Mouse (Mus musculus) small intestine, adult 2 months (tissue): ENCODE results near the gene Mcu. TPM values are rescaled to one million over a fixed set of nuclear protein-coding genes. Genes with fewer than 3 reads are reported as not detected.

ENCODE experiments used
- H3K27ac ChIP-seq: fragments of 200-500 bp; 2 replicates; pipeline ENCODE4 v1.5.1; 2012; ENCODE audit warnings: low read depth, low read length, control low read depth, inconsistent platforms; ENCODE audit not compliant: insufficient read depth
- H3K27me3 ChIP-seq: fragments of 200-500 bp; 2 replicates; pipeline ENCODE4 v1.6.1; 2012; ENCODE audit warnings: mild to moderate bottlenecking, moderate library complexity, low read length, inconsistent platforms; ENCODE audit not compliant: control insufficient read depth, insufficient read depth
- H3K36me3 ChIP-seq: fragments of 200-500 bp; 2 replicates; pipeline ENCODE4 v1.6.1; 2012; ENCODE audit warnings: mild to moderate bottlenecking, low read length, control low read depth, inconsistent platforms; ENCODE audit not compliant: control insufficient read depth, insufficient read depth
- H3K4me1 ChIP-seq: fragments of 200-500 bp; 2 replicates; pipeline ENCODE4 v1.6.1; 2012; ENCODE audit warnings: low read length, inconsistent platforms, mixed read lengths; ENCODE audit not compliant: control insufficient read depth, insufficient read depth, insufficient read length
- H3K4me3 ChIP-seq: fragments of 200-500 bp; 2 replicates; pipeline ENCODE4 v1.5.1; 2012; ENCODE audit warnings: low read depth, mild to moderate bottlenecking, control low read depth, inconsistent platforms, low read length, moderate library complexity
- CTCF ChIP-seq: fragments of 200-500 bp; IDR thresholded peaks from 2 replicates; pipeline ENCODE4 v1.5.1; 2012; ENCODE audit warnings: low read depth, mild to moderate bottlenecking, control low read depth, inconsistent platforms, low read length, moderate library complexity, mixed read lengths; ENCODE audit not compliant: insufficient replicate concordance, insufficient read length; ENCODE audit errors: extremely low read depth
- POLR2A ChIP-seq: fragments of 200-500 bp; IDR thresholded peaks from 2 replicates; pipeline ENCODE4 v1.6.1; 2012; ENCODE audit warnings: low read depth, mild to moderate bottlenecking, control low read depth, inconsistent platforms, low read length, moderate library complexity
- WGBS: fragments of 180-500 bp; shearing (Covaris S2); methylation state at CpG from one replicate; pipeline ENCODE4 v1.1.7; 2018; 5-methylcytosine and 5-hydroxymethylcytosine counted together
- polyA plus RNA-seq: library from polyadenylated mRNA; depleted of rRNA; stranded (reverse); fragments of >200 nt; gene quantifications from 2 replicates; pipeline ENCODE4 v1.2.3, GENCODE M21; 2012

Gene Mcu
- polyA plus RNA-seq, 1 experiment: 87.5 TPM

DNA sequence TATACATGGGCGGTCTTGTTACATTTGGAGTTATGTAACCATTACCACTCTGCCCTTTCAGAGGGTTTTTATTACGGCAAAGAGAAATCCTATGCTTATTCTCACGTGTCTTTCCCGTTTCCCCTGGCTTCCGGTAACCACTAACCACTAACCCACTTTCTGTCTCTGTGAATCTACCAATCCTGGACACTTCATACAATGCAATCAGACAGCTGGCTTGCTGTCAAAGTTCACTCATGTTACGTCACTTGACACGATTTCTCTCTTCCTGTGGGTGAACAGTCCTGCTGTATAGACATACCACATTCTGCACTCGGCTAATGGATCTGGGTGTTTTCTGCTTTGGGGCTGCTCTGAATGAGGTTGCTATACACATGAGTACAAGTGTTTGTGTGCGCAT, 73.1 kb downstream of the Mcu start:
- H3K4me1 ChIP-seq: peaks cover 8% of the 10 kb centered on the region
- no peak for TF ChIP-seq POLR2A
- TF ChIP-seq CTCF: no peak
- peaks cover 5% of the 10 kb centered on the region for H3K36me3 ChIP-seq
- H3K4me3 ChIP-seq: no peak overlapping the region
- H3K27me3 ChIP-seq: no peaks in the 10 kb centered on the region
- no peak overlapping the region for H3K27ac ChIP-seq
- WGBS: 84% methylated on average over 9 of the region's 9 CpGs

DNA sequence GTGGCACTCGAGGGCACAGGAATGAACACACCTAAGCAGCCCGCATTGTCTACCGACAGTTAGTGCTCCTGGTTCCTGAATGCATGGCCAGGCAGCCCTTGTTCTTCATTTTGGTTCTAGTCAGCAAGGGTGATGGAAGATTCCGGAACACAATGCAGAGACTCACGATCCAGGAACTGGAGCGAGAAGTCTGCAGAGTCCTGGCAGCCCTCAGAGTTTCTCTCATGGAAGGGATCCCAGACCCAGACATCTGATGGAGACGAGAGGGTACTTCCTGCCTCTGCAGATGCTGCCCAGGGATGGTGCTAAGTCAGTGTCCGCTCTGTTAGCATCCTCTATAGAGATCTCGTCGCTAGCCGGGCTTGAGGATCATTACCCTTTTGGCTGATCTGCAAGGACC, 75.0 kb downstream of the Mcu start:
- TF ChIP-seq POLR2A: no peak
- no peaks in the 10 kb centered on the region for H3K27me3 ChIP-seq
- no peak overlapping the region for H3K4me3 ChIP-seq
- WGBS: 84% methylated on average over 11 of the region's 11 CpGs
- peaks cover 13% of the 10 kb centered on the region for H3K4me1 ChIP-seq
- H3K36me3 ChIP-seq: peaks cover 5% of the 10 kb centered on the region
- H3K27ac ChIP-seq: no peak overlapping the region

DNA sequence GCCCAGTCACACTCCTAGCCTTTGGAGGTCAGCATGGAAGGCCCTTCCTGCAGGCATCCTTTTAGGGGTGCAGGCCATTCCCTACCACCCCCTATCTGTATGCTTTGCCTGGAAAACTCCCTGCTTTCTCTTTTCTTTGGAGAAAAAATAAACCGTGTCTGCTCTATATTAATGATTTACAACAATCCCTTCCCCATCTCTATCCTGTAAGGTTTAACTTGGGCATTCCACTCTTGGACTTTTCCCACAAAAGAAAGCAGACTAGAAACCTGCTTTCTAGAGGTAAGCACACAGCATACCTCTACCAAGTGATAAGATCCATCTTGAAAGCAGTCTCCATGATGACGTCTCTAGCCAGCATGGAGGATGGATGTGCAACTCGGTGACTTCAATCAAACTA, 75.9 kb downstream of the Mcu start:
- H3K27ac ChIP-seq: no peak overlapping the region
- H3K27me3 ChIP-seq: no peaks in the 10 kb centered on the region
- no peak for TF ChIP-seq POLR2A
- TF ChIP-seq CTCF: no peak
- H3K4me3 ChIP-seq: no peak overlapping the region
- H3K36me3 ChIP-seq: peaks cover 2% of the 10 kb centered on the region
- peaks cover 13% of the 10 kb centered on the region for H3K4me1 ChIP-seq
- 74% methylated on average over 3 of the region's 3 CpGs for WGBS

DNA sequence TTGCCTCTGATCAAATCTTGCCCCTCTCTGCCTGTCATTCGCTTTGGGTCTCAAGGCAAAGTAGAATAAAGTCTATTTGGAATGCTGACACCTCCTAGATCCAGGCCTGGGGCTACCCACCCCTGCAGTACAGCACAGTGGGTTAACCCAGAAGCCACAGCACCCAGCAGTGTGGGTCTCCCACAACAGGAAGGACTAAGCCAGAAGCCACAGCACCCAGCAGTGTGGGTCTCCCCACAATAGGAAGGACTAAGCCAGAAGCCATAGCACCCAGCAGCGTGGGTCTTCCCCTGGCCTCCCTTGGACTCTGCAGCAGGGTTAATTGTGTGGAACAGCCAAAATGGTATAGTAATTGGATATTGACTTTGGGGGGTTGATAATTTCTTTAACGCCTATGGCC, 76.4 kb downstream of the Mcu start:
- no peak for TF ChIP-seq CTCF
- no peak for TF ChIP-seq POLR2A
- Histone ChIP-seq H3K4me1 (peaks cover 9% of the 10 kb centered on the region), H3K4me3 (no peak overlapping the region), H3K27me3 (no peaks in the 10 kb centered on the region), H3K36me3 (peaks cover 2% of the 10 kb centered on the region), H3K27ac (no peak overlapping the region)
- WGBS: 91% methylated on average over 3 of the region's 3 CpGs

DNA sequence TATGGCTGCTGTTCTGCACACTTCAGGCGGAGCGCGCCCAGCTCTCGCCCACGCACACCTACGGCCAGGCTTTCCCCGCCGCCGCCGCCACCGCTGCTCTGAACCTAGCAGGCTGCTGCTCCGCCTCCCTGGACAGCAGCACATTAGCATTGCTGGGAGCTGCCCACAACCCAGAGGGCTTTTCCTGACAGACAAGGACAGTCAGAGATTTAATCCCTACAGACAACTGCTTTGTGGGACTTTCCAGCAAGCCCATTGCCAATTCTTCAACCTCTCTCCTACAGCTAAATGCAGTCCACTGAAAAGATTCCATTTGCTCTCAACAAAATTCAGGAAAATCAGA, 77.0 kb downstream of the Mcu start:
- H3K27ac ChIP-seq: no peak overlapping the region
- TF ChIP-seq CTCF (no peak), POLR2A (no peak)
- peaks cover 6% of the 10 kb centered on the region for H3K36me3 ChIP-seq
- 0 out of 2 replicates have a peak overlapping the region, but pooled peaks have one; percentile 1 for H3K4me3 ChIP-seq
- H3K27me3 ChIP-seq: no peaks in the 10 kb centered on the region
- 18% methylated on average over 12 of the region's 12 CpGs for WGBS
- H3K4me1 ChIP-seq: peaks cover 9% of the 10 kb centered on the region

DNA sequence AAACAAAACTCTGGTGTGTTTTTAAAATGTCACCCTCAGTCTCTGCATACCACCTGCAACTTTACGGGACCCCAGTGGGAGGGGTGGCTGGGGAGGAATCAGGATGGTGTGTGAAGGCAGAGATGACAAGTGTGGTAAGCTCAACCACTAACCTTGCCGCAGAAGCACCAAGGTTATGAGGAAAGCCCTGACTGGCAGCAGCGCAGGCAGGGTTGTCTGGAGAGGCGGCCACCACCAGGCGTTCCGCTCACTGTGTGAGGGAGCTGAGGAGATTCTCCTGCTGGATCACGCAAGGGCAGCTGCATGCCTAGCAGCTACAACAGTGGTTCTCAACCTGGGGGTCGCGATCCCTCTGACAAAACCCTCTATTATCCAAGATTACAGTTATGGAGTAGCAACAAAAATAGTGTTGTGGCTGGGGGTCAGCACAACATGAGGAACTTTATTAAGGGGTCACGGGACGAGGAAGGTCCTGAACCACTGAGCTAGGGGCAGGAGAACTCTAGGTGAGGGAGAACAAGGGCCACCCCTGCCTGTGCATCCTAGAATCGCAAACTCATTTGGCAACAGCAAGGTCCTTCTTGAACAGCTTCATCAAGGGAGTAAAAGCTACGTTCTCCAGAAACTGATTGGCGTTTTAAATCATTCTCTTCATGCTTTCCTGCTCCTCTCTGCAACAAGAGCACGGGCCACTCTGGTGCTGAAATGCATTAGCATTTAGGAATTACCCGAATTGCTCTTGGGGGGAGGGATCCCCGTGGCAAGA, 77.5 kb downstream of the Mcu start:
- H3K27ac ChIP-seq: no peak overlapping the region
- 0 out of 2 replicates have a peak overlapping the region, but pooled peaks have one; percentile 1 for H3K4me3 ChIP-seq
- TF ChIP-seq POLR2A (no peak), CTCF (no peak)
- WGBS: 62% methylated on average over 17 of the region's 17 CpGs
- peaks cover 6% of the 10 kb centered on the region for H3K36me3 ChIP-seq
- no peaks in the 10 kb centered on the region for H3K27me3 ChIP-seq
- H3K4me1 ChIP-seq: peaks cover 9% of the 10 kb centered on the region

DNA sequence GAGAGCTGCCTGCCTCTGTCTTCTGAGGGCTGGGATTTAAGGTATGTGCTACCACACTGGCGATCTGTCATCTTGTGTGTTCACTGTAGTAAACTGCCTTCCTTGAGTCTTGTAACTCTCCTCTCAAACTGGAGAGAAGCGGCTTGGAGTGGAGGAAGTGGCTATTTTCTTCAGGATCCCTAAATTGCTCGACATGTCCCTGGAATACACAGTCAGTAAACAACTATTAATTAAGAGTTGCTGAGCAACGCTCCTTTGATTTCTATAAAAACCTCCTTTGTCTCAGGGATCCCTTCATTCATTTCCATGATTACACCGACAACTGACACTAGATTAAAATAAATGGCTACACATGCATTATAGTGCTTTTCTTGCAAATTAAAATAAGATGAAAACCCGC, 78.4 kb downstream of the Mcu start:
- H3K36me3 ChIP-seq: peaks cover 5% of the 10 kb centered on the region
- TF ChIP-seq POLR2A (no peak), CTCF (no peak)
- 91% methylated on average over 6 of the region's 6 CpGs for WGBS
- H3K27me3 ChIP-seq: no peaks in the 10 kb centered on the region
- H3K4me3 ChIP-seq: no peak overlapping the region
- H3K4me1 ChIP-seq: peaks cover 9% of the 10 kb centered on the region
- H3K27ac ChIP-seq: peak overlapping the region; percentile 49; the same call in 1 of the 2 replicates
